Mouse (Mus musculus) kidney, embryonic 15.5 days (tissue): ENCODE results near the gene Gpr132. TPM values are rescaled to one million over a fixed set of nuclear protein-coding genes. Genes with fewer than 3 reads are reported as not detected.

ENCODE experiments used
- ATAC-seq: fragments of 200-750 bp; cut with Nextera tagmentation; replicated peaks from 2 replicates; pipeline ENCODE4 v1.8.0; 2017; ENCODE audit warnings: moderate TSS enrichment; ENCODE audit not compliant: low FRiP score
- H3K27ac ChIP-seq: fragments of 300-500 bp; sonication (generic); 2 replicates; pipeline ENCODE4 v1.5.1; 2015; ENCODE audit warnings: mild to moderate bottlenecking, inconsistent platforms
- H3K27me3 ChIP-seq: fragments of 300-500 bp; sonication (generic); 2 replicates; pipeline ENCODE4 v1.6.1; 2015; ENCODE audit warnings: inconsistent platforms
- H3K36me3 ChIP-seq: fragments of 300-500 bp; sonication (generic); 2 replicates; pipeline ENCODE4 v1.6.1; 2015; ENCODE audit warnings: inconsistent platforms
- H3K4me1 ChIP-seq: fragments of 300-500 bp; sonication (generic); 2 replicates; pipeline ENCODE4 v1.6.1; 2015; ENCODE audit warnings: inconsistent platforms
- H3K4me2 ChIP-seq: fragments of 300-500 bp; sonication (generic); 2 replicates; pipeline ENCODE4 v1.6.1; 2015; ENCODE audit warnings: moderate library complexity, mild to moderate bottlenecking, inconsistent platforms
- H3K4me3 ChIP-seq: fragments of 300-500 bp; sonication (generic); replicated peaks from 2 replicates; pipeline ENCODE4 v1.5.1; 2015; ENCODE audit warnings: mild to moderate bottlenecking, inconsistent platforms
- H3K9ac ChIP-seq: fragments of 300-500 bp; sonication (generic); 2 replicates; pipeline ENCODE4 v1.6.1; 2015; ENCODE audit warnings: mild to moderate bottlenecking, inconsistent platforms
- H3K9me3 ChIP-seq: fragments of 300-500 bp; sonication (generic); replicated peaks from 2 replicates; pipeline ENCODE4 v1.6.1; 2016; ENCODE audit warnings: inconsistent platforms
- WGBS: fragments of 180-500 bp; shearing (Covaris S2); methylation state at CpG from one replicate; pipeline ENCODE4 v1.1.7; 2015; ENCODE audit warnings: mixed read lengths; 5-methylcytosine and 5-hydroxymethylcytosine counted together
- polyA plus RNA-seq: library from polyadenylated mRNA; unstranded; fragments of >200 nt; fragmentation: Nextera tagmentation; extraction: Ambion mirVana; gene quantifications from 2 replicates; pipeline ENCODE4 v1.2.1, GENCODE M21; 2015

The Gpr132 gene
- polyA plus RNA-seq, 1 experiment from 2014 or later = 0.12 TPM

- Histone ChIP-seq H3K9ac (peak overlapping the region; percentile 59), H3K4me1 (peaks cover 29% of the 10 kb centered on the region), H3K4me2 (peak overlapping the region; percentile 99), H3K4me3 (peak overlapping the region; percentile 82), H3K27ac (peak overlapping the region; percentile 69), H3K36me3 (peaks cover 9% of the 10 kb centered on the region; the same call in 1 of the 2 replicates), H3K27me3 (peaks cover 13% of the 10 kb centered on the region; the same call in 1 of the 2 replicates), H3K9me3 (no peaks in the 10 kb centered on the region)
- no peak for ATAC-seq
- 20% methylated on average over 8 of the region's 8 CpGs for WGBS
Measured at GRCm38 (mm10) chr12:112809641-112810040, 58.4 kb downstream of the Gpr132 start.

GRCm38 (mm10) chr12:112808587-112809364 lies 59.3 kb downstream of the Gpr132 start, which contains the start of gene Clba1:
Clba1 (plus strand) TSS chr12:112808937.
- Histone ChIP-seq H3K9ac (peak within 1 kb of the TSS; percentile 59), H3K27me3 (peaks cover 18% of the 10 kb centered on the region; the same call in 1 of the 2 replicates), H3K27ac (peak within 1 kb of the TSS; percentile 69), H3K9me3 (no peaks in the 10 kb centered on the region), H3K4me2 (peak within 1 kb of the TSS; percentile 99), H3K4me3 (peak within 1 kb of the TSS; percentile 82), H3K36me3 (peaks cover 6% of the 10 kb centered on the region; the same call in 1 of the 2 replicates), H3K4me1 (peaks cover 28% of the 10 kb centered on the region)
- WGBS = under 1% methylated on average over 64 of the region's 64 CpGs
- peak; percentile 92 for ATAC-seq

GRCm38 (mm10) chr12:112808212-112808586 lies 59.8 kb downstream of the Gpr132 start:
- WGBS = 59% methylated on average over 5 of the region's 5 CpGs
- Histone ChIP-seq H3K4me2 (peak overlapping the region; percentile 99), H3K27me3 (peaks cover 18% of the 10 kb centered on the region), H3K9me3 (no peaks in the 10 kb centered on the region), H3K36me3 (peaks cover 6% of the 10 kb centered on the region; the same call in 1 of the 2 replicates), H3K4me1 (peaks cover 28% of the 10 kb centered on the region), H3K4me3 (peak overlapping the region; percentile 82), H3K27ac (peak overlapping the region; percentile 69; the same call in 1 of the 2 replicates), H3K9ac (peak overlapping the region; percentile 59)
- peak; percentile 13; the same call in 1 of the 2 replicates for ATAC-seq

GRCm38 (mm10) chr12:112807796-112808195 lies 60.2 kb downstream of the Gpr132 start:
- WGBS = 89% methylated on average over 4 of the region's 4 CpGs
- Histone ChIP-seq H3K36me3 (peaks cover 4% of the 10 kb centered on the region; the same call in 1 of the 2 replicates), H3K4me1 (peaks cover 32% of the 10 kb centered on the region), H3K27me3 (peaks cover 18% of the 10 kb centered on the region), H3K4me2 (no peak overlapping the region), H3K4me3 (no peak overlapping the region), H3K9ac (no peak overlapping the region), H3K27ac (no peak overlapping the region), H3K9me3 (no peaks in the 10 kb centered on the region)
- ATAC-seq = no peak

- 77% methylated on average over 6 of the region's 6 CpGs for WGBS
- H3K36me3 ChIP-seq = no peaks in the 10 kb centered on the region
- peaks cover 31% of the 10 kb centered on the region for H3K27me3 ChIP-seq
- H3K27ac ChIP-seq = no peak overlapping the region
- H3K4me1 ChIP-seq = peaks cover 47% of the 10 kb centered on the region
- H3K9ac ChIP-seq = no peak overlapping the region
- no peak overlapping the region for H3K4me3 ChIP-seq
- no peak overlapping the region for H3K4me2 ChIP-seq
- ATAC-seq = no peak
- H3K9me3 ChIP-seq = no peaks in the 10 kb centered on the region
Measured at GRCm38 (mm10) chr12:112806044-112806443, 62.0 kb downstream of the Gpr132 start.

- H3K27ac ChIP-seq = no peak overlapping the region
- H3K4me3 ChIP-seq = no peak overlapping the region
- H3K36me3 ChIP-seq = no peaks in the 10 kb centered on the region
- no peak overlapping the region for H3K4me2 ChIP-seq
- H3K9ac ChIP-seq = no peak overlapping the region
- peaks cover 43% of the 10 kb centered on the region for H3K4me1 ChIP-seq
- H3K27me3 ChIP-seq = peaks cover 49% of the 10 kb centered on the region
- no peak for ATAC-seq
- 47% methylated on average over 13 of the region's 13 CpGs for WGBS
- H3K9me3 ChIP-seq = no peaks in the 10 kb centered on the region
Measured at GRCm38 (mm10) chr12:112804046-112804445, 64.0 kb downstream of the Gpr132 start.

GRCm38 (mm10) chr12:112802917-112803316 lies 65.1 kb downstream of the Gpr132 start:
- H3K4me3 ChIP-seq = no peak overlapping the region
- H3K27me3 ChIP-seq = peaks cover 52% of the 10 kb centered on the region
- H3K9me3 ChIP-seq = no peaks in the 10 kb centered on the region
- no peak for ATAC-seq
- H3K27ac ChIP-seq = no peak overlapping the region
- 9% methylated on average over 3 of the region's 3 CpGs for WGBS
- no peaks in the 10 kb centered on the region for H3K36me3 ChIP-seq
- H3K4me1 ChIP-seq = peaks cover 45% of the 10 kb centered on the region
- peak overlapping the region; percentile 100 for H3K4me2 ChIP-seq
- H3K9ac ChIP-seq = no peak overlapping the region

GRCm38 (mm10) chr12:112801864-112802846 lies 65.9 kb downstream of the Gpr132 start, which contains the start of gene Ahnak2:
Ahnak2 (minus strand) TSS chr12:112802657.
- H3K9ac ChIP-seq = peak within 1 kb of the TSS; percentile 51
- WGBS = 4% methylated on average over 63 of the region's 69 CpGs
- H3K4me2 ChIP-seq = peak within 1 kb of the TSS; percentile 100
- peaks cover 56% of the 10 kb centered on the region for H3K27me3 ChIP-seq
- no peaks in the 10 kb centered on the region for H3K36me3 ChIP-seq
- no peaks in the 10 kb centered on the region for H3K9me3 ChIP-seq
- H3K27ac ChIP-seq = no peak within 1 kb of the TSS
- H3K4me3 ChIP-seq = peak within 1 kb of the TSS; percentile 58
- H3K4me1 ChIP-seq = peaks cover 48% of the 10 kb centered on the region
- peak; percentile 82 for ATAC-seq

Other genes with a start within 250 kb of the Gpr132 start
- gene Adssl1, start 248.2 kb downstream of the Gpr132 start, polyA plus RNA-seq = 11.6 and 12.4 TPM in 2 replicates
- 255 and 266 TPM in 2 replicates for gene Siva1, start 223.5 kb downstream of the Gpr132 start, polyA plus RNA-seq
- 53.7 and 56.7 TPM in 2 replicates for gene Akt1, start 193.3 kb downstream of the Gpr132 start, polyA plus RNA-seq
- 4.0 and 4.6 TPM in 2 replicates for gene Zbtb42, start 189.4 kb downstream of the Gpr132 start, polyA plus RNA-seq
- gene Cep170b, start 147.8 kb downstream of the Gpr132 start, polyA plus RNA-seq = 15.8 and 16.6 TPM in 2 replicates
- gene Pld4, start 107.6 kb downstream of the Gpr132 start, polyA plus RNA-seq = 7.9 and 10.4 TPM in 2 replicates
- 1.0 and 1.8 TPM in 2 replicates for gene Ahnak2, start 65.6 kb downstream of the Gpr132 start, polyA plus RNA-seq
- gene Clba1, start 59.3 kb downstream of the Gpr132 start, polyA plus RNA-seq = 11.2 and 11.9 TPM in 2 replicates
- 113 and 122 TPM in 2 replicates for gene Cdca4, start 38.8 kb downstream of the Gpr132 start, polyA plus RNA-seq
- gene Jag2, start 61.5 kb upstream of the Gpr132 start, polyA plus RNA-seq = 3.0 and 3.5 TPM in 2 replicates
- 87.5 and 88.5 TPM in 2 replicates for gene Nudt14, start 73.9 kb upstream of the Gpr132 start, polyA plus RNA-seq
- 24.7 and 25.3 TPM in 2 replicates for gene Btbd6, start 108.3 kb upstream of the Gpr132 start, polyA plus RNA-seq
- gene Brf1, start 132.5 kb upstream of the Gpr132 start, polyA plus RNA-seq = 62.4 and 70.4 TPM in 2 replicates
- gene Pacs2, start 146.3 kb upstream of the Gpr132 start, polyA plus RNA-seq = 12.6 and 14.3 TPM in 2 replicates
- 0.80 TPM in 1 of 2 replicates, not detected in the other for gene Tex22, start 206.3 kb upstream of the Gpr132 start, polyA plus RNA-seq
- gene Mta1, start 230.1 kb upstream of the Gpr132 start, polyA plus RNA-seq = 16.0 and 16.3 TPM in 2 replicates